Mouse (Mus musculus) sigmoid colon, adult 10 weeks (tissue): ENCODE measurements around the gene Kdm5c. TPM values are rescaled to one million over a fixed set of nuclear protein-coding genes. Genes with fewer than 3 reads are reported as not detected.

Experiments
- polyA plus RNA-seq: library from polyadenylated mRNA; stranded (reverse); fragments of 350-450 nt; fragmentation: Illumina TruSeq; extraction: RNeasy Lipid Tissue Mini Kit (QIAGEN cat#74804); gene quantifications from one replicate; pipeline ENCODE4 v1.2.3, GENCODE M21; 2014; ENCODE audit warnings: low read depth, low replicate concordance

The Kdm5c gene
- 17.4 TPM for polyA plus RNA-seq

GRCm38 (mm10) chrX:152232781-152233763, at the start of gene Kdm5c:
Gene Kdm5c, plus strand, starts transcription at chrX:152233020.

Other genes with a start within 250 kb of the Kdm5c start
- 60.8 TPM for gene Hsd17b10, start 231.2 kb upstream of the Kdm5c start, polyA plus RNA-seq
- 2.1 TPM for gene Ribc1, start 216.7 kb upstream of the Kdm5c start, polyA plus RNA-seq
- 65.2 TPM for gene Smc1a, start 216.6 kb upstream of the Kdm5c start, polyA plus RNA-seq
- gene Iqsec2, start 88.8 kb upstream of the Kdm5c start, polyA plus RNA-seq: 2.2 TPM
- 22.6 TPM for gene Kantr, start 94.5 kb downstream of the Kdm5c start, polyA plus RNA-seq
- gene Tspyl2, start 109.4 kb downstream of the Kdm5c start, polyA plus RNA-seq: 14.0 TPM
- 1.4 TPM for gene Gpr173, start 135.7 kb downstream of the Kdm5c start, polyA plus RNA-seq